Mouse (Mus musculus) thymus, postnatal 10 days (tissue): ENCODE measurements around the gene Efcab6.
A peak's percentile ranks its signal among the peaks of the same experiment; 100 is the strongest.
"Not testable (repeated sequence)": the region's sequence is repeated elsewhere in the genome, so short reads cannot be mapped to it uniquely, and the experiment has no call there.

ENCODE experiments used
- DNase-seq, 2 experiments: peaks; one replicate each; pipeline ENCODE4 v3.0.0; 2021; ENCODE audit warnings: low spot score in 2 of 2

The Efcab6 gene

GRCm38 (mm10) chr15:84065140-84065539 is at the start of gene Efcab6:
Efcab6 (minus strand) TSS chr15:84065379.
- no peak for DNase-seq

- no peak for DNase-seq
Observed at GRCm38 (mm10) chr15:84113873-84114272, 48.7 kb upstream of the Efcab6 start.

- peak in 1 of 2 experiments; percentile 29 for DNase-seq
Observed at GRCm38 (mm10) chr15:84108899-84109298, 43.7 kb upstream of the Efcab6 start.

GRCm38 (mm10) chr15:84105924-84106500 is 40.8 kb upstream of the Efcab6 start:
- no peak for DNase-seq

- DNase-seq = no peak
Observed at GRCm38 (mm10) chr15:84105105-84105923, 40.1 kb upstream of the Efcab6 start, which contains the start of gene Sult4a1. Sult4a1 (minus strand) TSS chr15:84105754.

- no peak for DNase-seq
Observed at GRCm38 (mm10) chr15:84104626-84105025, 39.4 kb upstream of the Efcab6 start.

GRCm38 (mm10) chr15:84097536-84097935 is 32.4 kb upstream of the Efcab6 start:
- DNase-seq = not testable (repeated sequence)

- no peak for DNase-seq
Observed at GRCm38 (mm10) chr15:84096051-84096450, 30.9 kb upstream of the Efcab6 start.

- no peak for DNase-seq
Observed at GRCm38 (mm10) chr15:84094921-84095320, 29.7 kb upstream of the Efcab6 start.

- DNase-seq = no peak
Observed at GRCm38 (mm10) chr15:84086775-84087174, 21.6 kb upstream of the Efcab6 start.

- DNase-seq = no peak
Observed at GRCm38 (mm10) chr15:84086364-84086763, 21.2 kb upstream of the Efcab6 start.

- DNase-seq = no peak
Observed at GRCm38 (mm10) chr15:84080069-84080468, 14.9 kb upstream of the Efcab6 start.

GRCm38 (mm10) chr15:84079519-84079918 is 14.3 kb upstream of the Efcab6 start:
- no peak for DNase-seq

GRCm38 (mm10) chr15:84078667-84079066 is 13.5 kb upstream of the Efcab6 start:
- DNase-seq = no peak

- DNase-seq = no peak
Observed at GRCm38 (mm10) chr15:84077151-84077550, 12.0 kb upstream of the Efcab6 start.

- DNase-seq = no peak
Observed at GRCm38 (mm10) chr15:84074705-84075185, 9.6 kb upstream of the Efcab6 start.

GRCm38 (mm10) chr15:84073911-84074704 is 8.9 kb upstream of the Efcab6 start:
- peak in 1 of 2 experiments; percentile 50 for DNase-seq

GRCm38 (mm10) chr15:84073058-84073457 is 7.9 kb upstream of the Efcab6 start:
- DNase-seq = no peak

GRCm38 (mm10) chr15:84072226-84072625 is 7.0 kb upstream of the Efcab6 start:
- no peak for DNase-seq

- DNase-seq = no peak
Observed at GRCm38 (mm10) chr15:84070116-84070676, 5.0 kb upstream of the Efcab6 start.

- DNase-seq = no peak
Observed at GRCm38 (mm10) chr15:84069455-84070050, 4.4 kb upstream of the Efcab6 start.
